Mouse (Mus musculus): ENCODE data around the gene Dbil5. TPM values are rescaled to one million over a fixed set of nuclear protein-coding genes. Genes with fewer than 3 reads are reported as not detected.

Dbil5 gene
- polyA plus RNA-seq, 1 experiment = 26.9 TPM

DNA sequence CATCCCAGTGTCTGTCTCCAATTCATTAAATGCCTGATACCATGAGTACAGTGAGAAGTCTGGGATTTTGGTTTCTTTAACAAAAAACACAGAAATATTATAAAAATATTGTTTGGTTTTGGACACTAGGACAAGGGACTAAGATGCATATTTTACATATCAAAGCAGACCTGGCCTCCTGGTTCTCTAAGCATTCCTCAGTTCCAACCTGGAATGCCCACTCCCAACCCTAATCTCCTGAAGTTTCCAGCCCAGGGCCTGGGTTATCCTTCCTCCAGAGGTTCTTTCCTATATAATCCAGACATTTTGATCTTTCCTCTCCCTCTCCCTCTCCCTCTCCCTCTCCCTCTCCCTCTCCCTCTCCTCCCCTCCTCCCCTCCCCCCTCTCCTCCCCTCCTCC, 7.6 kb downstream of the Dbil5 start:
- no peak for DNase-seq (ENCODE audit: low read depth)

DNA sequence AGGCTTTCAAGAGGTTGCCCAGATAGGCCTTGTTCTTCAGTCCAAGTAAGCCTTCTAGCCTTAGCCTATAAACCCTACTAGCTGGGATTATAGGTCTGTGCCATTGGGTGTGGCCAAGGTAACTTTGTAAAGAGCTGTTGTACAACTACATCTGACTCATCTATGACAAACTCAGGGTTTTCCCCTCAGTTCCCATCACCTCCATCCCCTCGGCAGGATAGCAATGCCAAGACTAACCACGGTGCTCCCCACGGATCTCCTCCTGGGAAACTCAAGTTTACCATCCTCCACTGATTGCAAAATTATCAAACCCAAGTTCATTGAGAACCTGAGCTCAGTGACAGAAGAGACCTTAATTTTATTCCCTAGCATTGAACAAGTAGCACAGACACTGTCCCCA, 18.7 kb downstream of the Dbil5 start:
- no peak for DNase-seq (ENCODE audit: low read depth)

DNA sequence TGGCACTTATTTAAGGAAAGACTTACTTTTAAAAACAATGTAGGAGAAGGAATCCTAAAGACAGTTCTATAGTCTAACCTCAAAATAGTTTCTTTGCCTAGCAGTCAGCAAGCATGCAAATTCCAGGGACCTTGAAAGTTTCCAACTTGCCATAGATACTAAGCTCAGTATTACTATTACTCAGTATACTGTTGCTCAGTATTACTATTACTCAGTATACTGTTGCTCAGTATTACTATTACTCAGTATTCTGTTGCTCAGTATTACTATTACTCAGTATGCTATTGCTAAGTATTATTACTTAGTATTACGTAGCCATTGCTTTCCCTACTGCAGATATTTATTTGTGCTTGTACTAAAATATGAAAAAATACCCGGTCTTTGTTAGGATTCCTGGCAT, 22.3 kb downstream of the Dbil5 start:
- no peak for DNase-seq (ENCODE audit: low read depth)

DNA sequence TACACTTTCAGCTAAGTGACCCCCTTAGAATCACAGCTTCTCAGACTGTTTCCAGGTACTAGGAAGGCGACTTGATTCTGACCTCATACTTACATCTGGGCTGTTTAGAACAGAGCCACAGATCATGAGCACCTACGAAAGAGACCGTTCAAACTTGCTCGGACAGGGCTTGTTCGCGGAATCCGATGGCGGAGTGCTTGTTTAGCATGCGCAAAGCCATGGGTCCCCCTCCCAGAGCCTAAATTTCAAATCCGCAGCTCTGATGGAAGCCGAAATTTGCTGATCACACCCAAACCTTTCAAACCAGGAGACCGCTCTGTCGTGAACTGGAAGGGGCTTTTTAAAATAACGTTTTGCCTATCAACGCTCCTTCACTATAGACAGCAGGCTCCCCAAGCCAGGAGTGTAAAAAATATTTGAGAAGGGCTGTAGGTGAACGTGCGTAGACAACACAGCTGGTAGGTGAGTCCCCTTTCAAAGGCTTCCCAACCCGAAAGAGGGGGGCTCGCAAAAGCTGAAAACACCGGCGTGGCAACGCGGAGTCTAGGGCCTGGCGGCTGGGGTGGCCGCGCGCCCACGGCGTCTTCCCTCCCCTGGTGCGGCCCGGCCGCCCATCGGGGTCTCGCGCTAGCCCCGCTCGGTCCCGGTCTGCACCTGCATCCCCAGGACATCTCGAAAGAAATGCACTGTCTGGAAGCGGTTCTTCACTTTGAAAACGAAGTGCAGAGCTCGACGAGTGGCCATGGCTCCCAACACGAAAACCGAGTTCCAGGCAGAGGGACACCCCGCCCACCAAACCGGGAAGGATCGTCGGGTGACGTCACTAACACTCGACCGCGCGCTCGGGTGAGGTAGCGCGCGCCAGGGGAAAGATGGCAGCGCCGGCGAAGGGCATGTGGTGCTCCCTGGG, 25.7 kb downstream of the Dbil5 start, which contains the start of the genes Mrm3 and Glod4:
TSS of gene Mrm3 (plus strand) at position 815 of the 910 bp plus-strand sequence.
TSS of gene Glod4 (minus strand) at position 825 of the 910 bp plus-strand sequence.
- DNase-seq (ENCODE audit: low read depth) = no peak

DNA sequence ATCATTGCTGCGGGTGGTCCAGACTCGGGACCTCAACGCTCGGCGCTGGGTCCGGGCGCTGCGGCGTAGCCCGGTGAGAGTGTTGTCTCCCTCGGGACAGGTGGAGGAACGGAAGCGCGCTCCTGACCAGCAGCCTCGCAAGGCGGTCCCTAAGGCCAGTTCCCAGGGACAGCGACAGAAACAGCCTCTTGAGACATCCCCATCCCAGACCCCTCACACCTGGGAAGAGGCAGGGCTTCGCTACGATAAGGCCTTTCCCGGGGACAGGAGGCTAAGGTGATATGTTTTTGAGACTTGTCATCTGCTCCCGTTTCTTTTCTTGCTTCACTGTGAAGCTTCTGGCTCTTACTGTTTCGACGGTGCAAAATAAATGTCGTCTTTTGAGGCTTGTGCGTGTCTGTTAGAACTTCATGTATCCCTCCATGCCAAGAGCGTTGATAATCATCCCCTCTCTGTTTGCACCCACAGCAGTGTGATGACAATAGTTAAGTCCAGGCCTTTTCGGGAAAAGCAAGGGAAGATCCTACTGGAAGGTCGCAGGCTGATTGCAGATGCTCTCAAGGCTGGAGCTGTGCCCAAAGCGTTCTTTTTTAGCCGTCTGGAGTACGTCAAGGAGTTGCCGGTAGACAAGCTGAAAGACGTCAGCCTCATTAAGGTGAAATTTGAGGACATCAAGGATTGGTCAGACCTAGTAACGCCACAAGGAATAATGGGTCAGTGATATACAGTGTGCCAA, 26.6 kb downstream of the Dbil5 start:
- DNase-seq (ENCODE audit: low read depth) = no peak

DNA sequence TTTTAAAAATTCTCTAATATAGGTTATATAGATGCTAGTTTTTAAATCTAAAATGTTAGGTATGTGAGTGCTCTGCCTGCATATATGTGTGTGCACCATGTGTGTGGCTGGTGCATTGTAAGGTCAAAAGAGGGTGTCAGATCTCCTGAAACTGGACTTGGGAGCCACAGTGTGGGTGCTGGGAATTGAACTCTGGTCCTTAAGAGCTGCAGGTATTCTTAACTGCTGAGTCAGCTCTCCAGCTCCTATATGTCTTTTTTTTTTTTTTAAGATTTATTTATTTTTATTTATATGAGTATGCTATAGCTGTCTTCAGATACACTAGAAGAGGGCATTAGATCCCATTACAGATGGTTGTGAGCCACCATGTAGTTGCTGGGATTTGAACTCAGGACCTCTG, 29.0 kb downstream of the Dbil5 start:
- no peak for DNase-seq (ENCODE audit: low read depth)

DNA sequence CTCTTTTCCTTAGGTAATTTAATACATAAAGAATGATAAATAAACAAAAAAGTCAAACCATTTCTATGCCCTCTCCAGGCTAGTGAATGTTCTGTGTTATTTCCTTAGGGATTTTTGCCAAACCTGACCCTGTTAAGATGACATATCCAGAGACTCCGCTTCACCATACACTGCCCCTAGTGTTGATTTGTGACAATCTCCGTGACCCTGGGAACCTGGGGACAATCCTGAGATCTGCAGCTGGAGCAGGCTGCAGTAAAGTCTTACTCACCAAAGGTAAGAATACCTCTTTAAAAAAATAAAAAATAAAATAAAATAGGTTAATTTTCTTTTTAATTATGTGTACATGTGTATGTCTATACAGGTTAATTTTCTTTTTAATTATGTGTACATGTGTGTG, 29.8 kb downstream of the Dbil5 start:
- no peak for DNase-seq (ENCODE audit: low read depth)

DNA sequence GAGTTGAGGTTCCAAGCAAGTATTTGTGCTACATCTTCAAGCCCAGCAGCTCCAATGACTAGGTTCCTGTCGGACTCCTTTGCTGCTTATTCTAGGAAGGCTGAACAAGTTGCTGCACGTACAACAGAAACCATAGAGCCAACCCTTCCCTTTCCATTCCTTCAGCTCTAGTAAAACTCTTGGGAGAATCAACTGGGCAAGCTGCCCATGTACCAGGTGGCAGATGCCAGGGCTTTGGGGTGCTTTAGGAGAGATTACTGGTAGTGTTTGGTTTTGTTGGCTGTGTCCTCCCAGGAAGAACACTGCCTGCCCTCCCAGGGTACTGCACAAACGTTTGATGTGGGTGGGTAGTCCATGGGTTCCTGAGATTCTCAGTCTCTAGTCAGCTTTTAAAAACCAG, 34.6 kb downstream of the Dbil5 start:
- DNase-seq (ENCODE audit: low read depth) = no peak

DNA sequence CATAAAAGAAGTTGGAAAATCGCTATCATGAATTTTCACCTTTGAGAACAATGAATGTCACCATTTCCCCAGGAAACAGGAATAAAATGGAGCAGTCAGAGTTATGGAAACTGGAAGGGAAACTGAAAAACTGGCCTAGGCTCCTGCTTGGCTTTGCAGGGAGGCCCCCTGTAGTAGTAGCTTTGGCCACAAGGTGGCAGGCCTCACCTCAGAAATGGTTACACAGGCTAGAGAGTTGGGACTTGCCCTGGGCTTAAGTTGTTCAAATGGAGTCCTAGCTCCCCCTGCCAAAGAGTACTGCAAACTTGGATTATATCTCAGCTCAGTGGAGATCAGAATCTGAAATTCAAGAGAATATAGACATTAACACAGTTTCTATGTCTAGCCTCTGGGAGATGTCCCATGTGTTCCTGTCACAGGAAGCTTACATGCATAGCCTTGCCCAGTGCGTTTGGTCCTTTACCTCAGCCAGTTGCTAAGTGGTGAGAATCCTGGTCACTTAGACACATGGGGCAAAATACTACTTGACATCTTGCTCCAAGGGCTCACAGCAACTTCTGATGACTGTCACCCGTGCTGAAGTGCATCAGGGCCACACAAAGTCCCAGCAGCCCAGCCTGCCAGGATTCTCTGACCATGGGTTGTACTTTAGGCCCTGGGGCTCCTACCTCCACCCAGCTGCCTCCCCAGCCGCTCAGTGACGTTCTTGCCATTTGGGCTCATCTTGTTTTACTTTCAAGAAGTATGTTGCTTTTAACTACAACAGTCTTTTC, 35.9 kb downstream of the Dbil5 start:
- DNase-seq (ENCODE audit: low read depth) = no peak

DNA sequence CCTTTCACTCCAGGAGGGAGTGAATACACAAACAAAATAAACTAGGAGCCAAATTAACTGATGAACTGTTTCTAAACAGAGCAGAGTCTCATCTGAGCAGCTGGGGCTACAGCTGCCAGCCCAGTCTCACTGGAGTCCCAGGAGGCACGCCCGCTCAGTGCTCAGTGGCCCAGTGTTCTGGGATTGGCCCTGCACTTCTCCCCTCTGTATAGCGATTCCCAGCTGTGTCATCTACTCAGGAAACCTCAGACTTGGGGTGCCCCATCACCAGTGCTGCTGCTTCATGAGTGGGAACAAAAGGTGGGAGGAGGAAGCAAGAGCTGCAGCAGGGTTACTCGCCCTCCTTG, 36.5 kb downstream of the Dbil5 start:
- no peak for DNase-seq (ENCODE audit: low read depth)

DNA sequence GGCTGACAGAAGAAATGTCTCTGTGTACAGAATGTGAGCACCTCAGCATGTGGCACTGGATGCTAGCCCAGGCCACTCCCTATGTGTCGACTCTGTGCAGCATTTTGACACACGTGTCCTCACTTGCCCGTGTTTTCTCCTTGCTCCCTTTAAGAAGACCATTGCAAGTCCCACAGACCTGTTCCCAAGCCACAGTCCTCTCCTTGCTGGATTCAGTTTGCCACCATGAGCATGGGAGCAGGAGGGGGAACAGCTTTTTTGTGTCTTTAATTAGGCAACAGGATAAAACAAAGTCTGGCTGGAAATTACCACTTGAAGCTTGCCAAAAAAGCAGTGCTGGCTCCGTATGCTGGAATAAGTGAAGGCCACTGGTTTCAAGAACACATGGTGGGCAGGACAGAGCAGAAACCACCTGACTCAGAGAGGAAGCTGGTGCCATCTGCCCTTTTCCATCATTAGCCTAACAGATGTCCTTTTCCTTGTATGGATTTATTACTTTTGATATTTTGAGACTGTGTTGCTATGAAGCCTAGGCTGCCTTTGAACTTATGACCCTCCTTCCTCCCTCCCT, 38.1 kb downstream of the Dbil5 start:
- DNase-seq (ENCODE audit: low read depth) = no peak

DNA sequence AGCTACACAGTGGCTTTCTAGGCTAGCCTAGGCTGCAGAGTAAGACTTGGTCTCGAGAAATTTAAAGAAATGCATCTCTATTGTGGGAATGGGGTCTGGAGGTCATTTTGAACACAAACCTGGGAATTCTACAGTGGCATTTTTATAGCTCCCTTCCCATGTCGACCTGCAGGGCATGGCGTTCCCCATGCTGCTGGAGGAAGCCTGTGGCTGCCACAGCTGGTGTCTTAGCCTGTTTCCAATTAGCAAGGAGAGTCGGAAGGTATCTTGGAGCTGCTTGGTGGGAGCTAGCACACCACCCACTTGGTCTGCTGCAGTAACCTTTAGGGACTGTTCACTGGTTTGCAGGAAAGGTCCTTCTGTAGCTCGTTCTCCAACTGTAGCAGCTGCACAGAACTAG, 38.7 kb downstream of the Dbil5 start:
- no peak for DNase-seq (ENCODE audit: low read depth)

DNA sequence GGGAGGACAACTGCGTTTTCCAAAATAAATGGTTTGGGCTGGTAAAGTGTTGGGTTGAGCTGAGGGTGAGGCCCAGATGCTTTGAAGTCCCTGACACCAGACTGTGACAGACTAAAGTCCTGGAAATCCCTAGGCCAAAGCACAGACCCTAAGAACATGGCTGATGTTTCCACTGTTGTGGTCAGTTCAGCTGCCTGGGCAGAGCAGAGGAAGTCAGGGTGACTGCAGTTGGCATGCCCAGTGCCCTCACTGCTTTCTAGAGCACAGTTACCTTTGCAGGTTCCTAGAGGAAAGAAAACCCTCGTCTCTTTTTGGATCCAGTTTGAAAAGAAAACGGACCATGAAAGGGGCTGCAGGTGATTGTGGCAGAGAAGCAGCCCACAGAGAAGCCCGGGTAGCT, 40.0 kb downstream of the Dbil5 start:
- DNase-seq (ENCODE audit: low read depth) = no peak

DNA sequence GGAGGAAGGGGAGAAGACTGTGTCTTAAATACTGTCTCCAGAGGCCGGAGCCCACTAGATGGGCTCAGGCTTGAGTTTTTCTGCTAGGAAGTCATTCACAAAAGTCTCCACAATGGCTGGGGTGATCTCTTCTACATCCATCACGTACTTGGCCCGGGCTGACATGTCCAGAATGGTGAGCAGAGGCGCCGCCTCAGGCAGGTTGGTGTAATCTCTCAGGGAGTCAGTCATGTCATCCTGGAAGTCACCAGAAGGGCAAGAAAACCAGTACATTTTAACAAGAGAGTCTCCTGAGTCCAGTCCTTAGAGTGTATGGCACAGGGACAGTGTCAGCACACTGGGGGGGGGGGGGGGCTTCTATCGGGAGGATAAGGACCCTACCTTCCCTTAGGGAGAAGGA, 41.1 kb downstream of the Dbil5 start:
- DNase-seq (ENCODE audit: low read depth) = no peak

DNA sequence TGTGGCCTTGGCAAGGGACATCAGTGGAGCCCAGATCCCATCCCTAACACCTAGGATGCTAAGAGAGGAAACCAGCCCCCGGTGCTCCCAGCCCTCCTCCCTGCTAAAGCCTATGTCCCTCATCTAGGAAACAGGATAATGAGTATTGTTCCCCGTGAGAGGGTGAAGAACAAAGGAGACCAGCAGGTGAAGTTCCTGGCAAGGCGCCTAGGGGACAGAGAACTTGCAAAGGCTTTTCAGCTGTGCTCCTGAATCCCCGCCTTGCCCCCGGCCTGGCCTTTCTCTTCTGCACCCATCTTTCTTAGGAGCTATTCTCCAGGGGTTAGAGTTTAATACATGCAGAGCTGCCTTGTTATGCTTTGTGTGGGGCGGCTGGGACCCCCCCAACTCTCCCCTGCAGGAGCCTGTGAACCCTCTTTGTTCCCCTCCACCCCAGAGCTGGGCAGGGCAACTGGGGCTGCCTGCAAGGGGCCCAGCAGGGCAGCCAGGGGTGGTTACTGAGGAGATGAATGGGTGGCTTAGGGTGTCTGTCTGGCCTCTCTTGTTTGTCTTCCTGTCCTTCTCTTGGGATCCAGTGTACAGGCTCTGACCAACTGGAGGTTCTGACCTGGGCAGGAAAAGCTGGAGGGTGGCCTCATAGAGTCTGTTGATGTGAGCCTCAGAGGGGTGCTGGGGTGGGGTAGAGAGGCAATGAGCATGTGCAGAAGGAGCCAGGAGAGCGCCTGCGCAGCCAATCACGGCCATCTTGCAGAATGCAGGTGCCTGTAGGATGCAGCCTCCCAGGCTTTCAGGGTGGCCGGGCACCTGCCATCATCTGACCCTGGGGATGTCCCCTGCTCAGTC, 43.0 kb downstream of the Dbil5 start:
- no peak for DNase-seq (ENCODE audit: low read depth)

DNA sequence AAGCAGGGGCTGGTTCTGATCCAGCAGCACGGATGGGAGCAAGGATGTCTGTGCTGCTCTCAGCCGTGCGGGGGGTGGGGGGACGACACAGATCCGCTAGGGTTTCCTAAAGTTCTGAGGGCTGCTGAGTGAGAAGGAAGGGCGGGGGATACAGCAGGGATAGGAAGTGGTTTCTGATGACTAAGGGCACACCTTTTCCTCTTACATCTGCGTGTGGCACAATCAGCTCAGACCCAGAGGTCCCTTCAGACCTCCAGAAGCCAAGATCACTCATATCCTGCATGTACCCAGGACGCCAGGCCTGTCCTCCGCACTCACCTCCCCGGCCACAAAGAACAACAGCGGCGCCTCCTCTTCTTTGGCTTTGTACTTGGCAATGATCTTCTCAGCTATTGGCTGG, 43.8 kb downstream of the Dbil5 start:
- no peak for DNase-seq (ENCODE audit: low read depth)

DNA sequence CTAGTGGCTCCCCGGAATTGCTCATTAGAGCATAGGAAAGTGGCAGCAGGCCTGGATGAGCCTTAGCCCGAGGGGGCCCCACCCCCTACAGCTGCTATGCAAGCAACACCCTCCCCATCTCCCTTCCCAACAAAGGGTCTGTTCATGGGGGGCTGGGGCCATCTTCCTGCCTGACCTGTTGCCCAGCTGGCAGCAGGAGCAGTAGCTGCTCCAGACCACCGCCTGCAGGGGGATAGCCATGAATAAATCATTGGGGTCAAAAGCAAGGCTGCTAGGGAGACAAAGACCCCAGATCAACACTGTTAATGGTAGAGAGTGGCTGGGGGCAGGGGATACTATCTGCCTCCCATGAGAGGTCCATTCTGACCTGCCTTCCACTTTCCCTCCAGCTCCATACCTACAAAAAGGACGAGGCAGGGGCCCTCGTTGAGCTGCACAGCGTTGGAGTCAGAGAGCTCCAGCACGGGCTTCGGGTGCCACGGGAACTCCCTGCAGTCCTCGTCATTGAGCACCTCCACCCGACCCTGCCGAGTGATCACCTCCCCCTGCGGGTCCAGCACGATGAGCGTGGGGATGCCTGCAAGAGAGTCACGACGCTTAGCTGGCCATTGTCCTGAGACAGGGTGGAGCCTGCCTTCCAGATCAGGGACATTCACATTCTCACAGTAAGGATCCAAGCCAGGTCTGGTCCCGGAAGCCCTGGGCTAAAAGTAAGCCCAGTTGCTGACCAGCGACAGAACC, 45.4 kb downstream of the Dbil5 start:
- DNase-seq (ENCODE audit: low read depth) = no peak

DNA sequence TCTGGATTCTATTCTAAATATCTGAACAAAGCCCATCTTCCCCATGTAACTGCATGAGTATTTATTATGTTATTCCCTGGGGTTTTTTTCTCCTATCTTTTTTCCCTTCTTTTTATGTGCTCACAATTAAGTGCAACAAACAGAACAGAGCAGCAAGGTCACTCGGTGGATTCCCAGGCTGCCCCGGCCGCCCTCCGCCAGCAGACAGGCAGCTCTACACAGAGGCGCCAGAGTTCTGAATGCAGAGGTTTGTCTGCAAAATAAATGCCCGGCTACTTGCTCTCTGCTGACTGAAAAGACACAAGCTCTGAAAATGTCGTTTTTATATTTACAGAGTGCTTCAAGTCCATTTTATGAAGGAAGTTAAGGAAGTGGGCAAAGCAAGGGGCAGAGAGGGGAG, 50.1 kb downstream of the Dbil5 start:
- no peak for DNase-seq (ENCODE audit: low read depth)

DNA sequence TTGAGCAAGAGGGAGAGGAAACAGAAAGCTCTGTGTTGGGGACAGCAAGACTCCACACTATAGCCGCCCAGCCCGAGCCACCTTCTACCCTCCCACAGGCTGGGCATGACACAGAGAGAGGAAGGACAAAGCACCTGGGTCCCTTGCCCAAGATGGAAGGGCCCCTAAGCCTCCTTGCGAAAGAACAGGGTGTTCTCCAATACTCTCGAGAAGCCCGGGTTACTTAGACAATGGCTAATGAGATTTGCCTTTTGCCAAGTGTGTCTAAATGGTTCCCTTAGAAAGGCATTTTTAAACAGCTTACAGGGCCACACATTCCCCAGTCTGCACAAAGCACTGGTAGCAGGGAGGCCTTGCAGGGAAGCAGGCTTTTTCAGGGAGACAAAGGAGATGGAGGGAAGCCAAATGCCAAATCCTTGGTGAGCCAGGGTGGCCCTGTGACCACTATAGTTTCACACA, 50.6 kb downstream of the Dbil5 start:
- no peak for DNase-seq (ENCODE audit: low read depth)
